Mouse (Mus musculus) adrenal gland, adult 8-10 months (tissue): Measurements from ENCODE around the gene Dnm2. TPM values are rescaled to one million over a fixed set of nuclear protein-coding genes. Genes with fewer than 3 reads are reported as not detected.
"Not testable (repeated sequence)": the region's sequence is repeated elsewhere in the genome, so short reads cannot be mapped to it uniquely, and the experiment has no call there.

Source experiments
- DNase-seq: peaks from one replicate; pipeline ENCODE4 v3.0.0; 2022
- total RNA-seq, 4 experiments: library from RNA; stranded (reverse); gene quantifications; 2 replicates each; pipeline ENCODE4 v1.2.4; 2022

Gene Dnm2
- total RNA-seq, 4 experiments from 2014 or later, result 106 to 132 (median 114) TPM

GRCm38 (mm10) chr9:21507753-21508430 lies 83.2 kb downstream of the Dnm2 start:
- no peak for DNase-seq

- no peak for DNase-seq
Observed at GRCm38 (mm10) chr9:21508871-21509404, 84.2 kb downstream of the Dnm2 start.

GRCm38 (mm10) chr9:21509772-21510688 lies 85.3 kb downstream of the Dnm2 start, which contains the start of gene Tmed1:
Gene Tmed1 (minus strand): TSS chr9:21510252.
- DNase-seq, result peak; percentile 94

- no peak for DNase-seq
Observed at GRCm38 (mm10) chr9:21510689-21511015, 85.9 kb downstream of the Dnm2 start.

- DNase-seq, result no peak
Observed at GRCm38 (mm10) chr9:21511052-21511451, 86.3 kb downstream of the Dnm2 start.

GRCm38 (mm10) chr9:21513466-21513865 lies 88.8 kb downstream of the Dnm2 start:
- DNase-seq, result no peak

- DNase-seq, result no peak
Observed at GRCm38 (mm10) chr9:21517947-21518495, 93.3 kb downstream of the Dnm2 start.

GRCm38 (mm10) chr9:21518690-21519089 lies 94.0 kb downstream of the Dnm2 start:
- DNase-seq, result not testable (repeated sequence)

GRCm38 (mm10) chr9:21525142-21525936 lies 100.6 kb downstream of the Dnm2 start:
- DNase-seq, result no peak

GRCm38 (mm10) chr9:21525937-21526633 lies 101.4 kb downstream of the Dnm2 start, which contains the start of gene AB124611:
Gene AB124611 (plus strand): TSS chr9:21526176.
- DNase-seq, result no peak

- no peak for DNase-seq
Observed at GRCm38 (mm10) chr9:21526634-21526944, 101.9 kb downstream of the Dnm2 start.

- DNase-seq, result no peak
Observed at GRCm38 (mm10) chr9:21527100-21527801, 102.5 kb downstream of the Dnm2 start.

GRCm38 (mm10) chr9:21527917-21528324 lies 103.2 kb downstream of the Dnm2 start:
- no peak for DNase-seq

- DNase-seq, result no peak
Observed at GRCm38 (mm10) chr9:21536501-21536900, 111.8 kb downstream of the Dnm2 start.

- DNase-seq, result no peak
Observed at GRCm38 (mm10) chr9:21537009-21537408, 112.3 kb downstream of the Dnm2 start.

GRCm38 (mm10) chr9:21539981-21540753 lies 115.5 kb downstream of the Dnm2 start:
- DNase-seq, result no peak

GRCm38 (mm10) chr9:21542001-21542400 lies 117.3 kb downstream of the Dnm2 start:
- DNase-seq, result not testable (repeated sequence)

GRCm38 (mm10) chr9:21545351-21545915 lies 120.7 kb downstream of the Dnm2 start:
- DNase-seq, result no peak

- DNase-seq, result peak; percentile 99
Observed at GRCm38 (mm10) chr9:21545916-21546788, 121.4 kb downstream of the Dnm2 start.
